Mouse (Mus musculus) adrenal gland, adult 8-10 months (tissue): ENCODE measurements around the gene Trpt1. TPM values are rescaled to one million over a fixed set of nuclear protein-coding genes. Genes with fewer than 3 reads are reported as not detected.
A peak's percentile ranks its signal among the peaks of the same experiment; 100 is the strongest.
"Not testable (repeated sequence)": the region's sequence is repeated elsewhere in the genome, so short reads cannot be mapped to it uniquely, and the experiment has no call there.

ENCODE experiments used
- DNase-seq: peaks from one replicate; pipeline ENCODE4 v3.0.0; 2022
- total RNA-seq, 4 experiments: library from RNA; stranded (reverse); gene quantifications; 2 replicates each; pipeline ENCODE4 v1.2.4; 2022

Gene Trpt1
- total RNA-seq, 4 experiments from 2014 or later, result 11.0 to 18.6 (median 15.0) TPM

DNA sequence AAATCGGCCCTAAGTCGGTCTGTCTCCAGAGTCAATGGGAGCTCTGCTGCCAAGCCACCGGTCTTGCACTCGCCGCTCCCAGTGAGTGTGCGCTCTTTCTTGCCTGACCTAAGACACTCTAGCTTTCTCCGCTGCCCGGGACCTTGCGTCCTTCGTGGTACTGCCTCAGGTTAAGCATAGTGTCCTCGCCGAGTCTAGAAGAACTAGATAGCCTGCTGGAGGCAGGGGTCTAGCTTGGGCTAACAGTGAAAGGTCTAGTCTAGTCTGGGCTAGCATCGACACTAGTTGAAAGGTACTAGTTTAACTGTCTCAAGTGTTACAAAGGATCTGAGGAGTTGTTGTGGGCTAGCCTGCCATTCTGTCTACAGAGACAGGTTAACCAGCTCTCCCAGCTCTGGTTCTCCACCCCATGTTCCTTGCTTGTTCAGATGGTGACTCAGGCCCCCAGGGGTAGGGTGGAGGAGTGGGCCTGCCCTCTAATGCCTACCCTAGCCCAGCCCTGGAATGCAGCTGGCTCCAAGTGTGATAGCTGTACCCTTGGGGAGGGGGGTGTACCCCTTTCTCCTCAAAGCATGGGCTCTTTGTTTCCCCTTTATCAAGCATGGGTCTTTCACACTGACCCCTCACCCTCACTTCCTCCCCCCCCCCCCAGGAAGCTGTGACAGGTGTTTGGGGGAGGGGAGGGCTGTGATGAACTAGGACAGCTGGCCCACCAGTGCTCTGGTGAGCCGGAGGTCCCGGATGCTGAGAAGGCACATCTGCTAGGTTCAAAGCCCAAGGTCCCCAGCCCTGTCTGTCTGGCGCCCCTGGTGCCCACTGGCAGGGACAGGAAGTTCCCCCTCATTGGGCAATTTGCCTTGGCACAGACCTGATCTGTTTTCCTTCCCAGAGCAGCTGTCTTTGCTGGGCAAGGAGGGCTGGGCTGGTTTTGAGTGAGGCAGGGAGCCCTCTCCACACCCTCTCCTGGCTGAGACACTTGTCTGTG lies 20.1 kb upstream of the Trpt1 start, which contains the start of gene Plcb3:
TSS of gene Plcb3 (minus strand) at position 934 of the 985 bp plus-strand sequence.
- peak; percentile 69 for DNase-seq

GRCm38 (mm10) chr19:6977759-6978638 lies 17.9 kb upstream of the Trpt1 start:
- no peak for DNase-seq

DNA sequence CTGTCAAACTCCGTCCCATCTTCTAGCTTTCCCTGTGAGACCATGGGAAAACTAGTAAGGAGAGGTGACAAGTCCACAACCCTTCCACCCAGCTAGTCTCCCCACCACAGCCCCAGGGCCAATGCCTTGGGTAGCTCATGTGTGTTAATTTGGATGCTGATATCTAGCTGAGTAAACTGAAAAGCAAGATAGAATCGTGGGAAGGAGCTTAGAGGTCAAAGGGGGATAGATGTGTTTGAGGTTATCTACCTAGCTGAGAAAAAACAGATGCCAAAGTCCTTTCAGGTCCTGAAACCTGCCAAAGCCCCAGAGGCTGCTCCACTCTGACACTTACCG lies 17.3 kb upstream of the Trpt1 start:
- no peak for DNase-seq

DNA sequence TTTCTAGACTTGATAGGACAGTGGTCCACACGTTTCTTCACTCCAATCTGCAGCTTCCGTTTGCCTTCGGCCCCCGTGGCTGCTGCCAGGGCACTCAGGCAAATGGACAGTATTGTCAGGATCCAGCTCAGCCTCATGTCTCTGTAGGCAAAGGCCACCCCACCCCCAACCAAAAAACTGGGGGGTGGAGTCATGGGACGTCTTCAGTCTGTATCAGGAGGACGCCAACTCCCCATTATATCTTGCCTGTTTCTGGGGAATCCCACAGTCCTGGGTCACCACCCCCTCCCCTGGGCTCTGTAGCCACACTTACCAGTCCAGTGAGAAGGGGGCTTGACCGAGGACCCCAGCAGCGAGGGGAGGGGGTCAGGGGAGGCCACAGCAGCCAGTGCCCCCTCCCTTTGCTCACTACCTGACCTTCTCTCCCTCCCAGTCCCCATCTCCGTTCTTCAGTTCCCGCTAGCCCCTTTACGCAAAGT lies 16.9 kb upstream of the Trpt1 start:
- DNase-seq, result peak; percentile 67

DNA sequence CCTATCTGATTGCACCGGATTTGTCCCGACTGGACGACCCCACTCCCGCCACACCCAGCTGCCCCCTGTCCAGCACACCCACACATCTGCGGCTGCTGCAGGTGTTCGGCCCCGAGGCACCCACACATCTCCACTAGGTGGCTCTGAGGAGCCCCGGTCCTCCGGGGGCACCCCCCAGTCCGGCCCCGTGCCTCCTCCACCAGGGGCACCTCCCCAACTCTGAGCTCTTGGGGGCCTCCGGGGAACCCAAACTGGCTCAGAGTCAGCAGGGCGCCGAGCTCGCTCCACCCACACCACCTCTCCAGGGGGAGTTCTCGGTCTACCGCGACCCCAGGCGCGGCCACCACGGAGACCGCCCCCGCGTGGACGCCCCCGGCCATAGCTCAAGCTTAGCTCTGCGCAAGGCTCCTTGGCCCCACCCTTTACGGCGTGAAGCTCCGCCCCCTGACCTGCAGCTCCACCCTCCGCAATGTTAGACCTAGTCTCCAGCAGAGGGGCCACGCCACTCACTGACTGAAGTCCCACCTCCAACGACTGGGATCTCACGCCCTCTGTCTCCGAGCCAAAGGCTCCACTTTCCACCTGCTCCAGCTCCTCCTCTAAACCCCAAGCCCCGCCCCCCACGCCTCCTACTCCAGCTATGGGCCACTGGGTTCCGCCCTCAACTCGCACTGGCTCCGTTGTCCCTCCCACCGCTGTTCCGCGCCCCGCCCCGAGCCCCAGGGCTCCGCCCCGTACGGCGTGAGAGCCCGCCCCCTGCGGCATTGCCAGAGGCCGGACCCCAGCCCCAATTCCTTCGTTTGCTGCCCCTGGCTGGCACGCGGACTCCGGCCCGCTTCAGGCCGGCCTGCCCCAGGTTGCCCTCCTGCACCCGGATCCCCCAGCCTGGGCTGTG lies 16.2 kb upstream of the Trpt1 start:
- DNase-seq, result peak; percentile 99

DNA sequence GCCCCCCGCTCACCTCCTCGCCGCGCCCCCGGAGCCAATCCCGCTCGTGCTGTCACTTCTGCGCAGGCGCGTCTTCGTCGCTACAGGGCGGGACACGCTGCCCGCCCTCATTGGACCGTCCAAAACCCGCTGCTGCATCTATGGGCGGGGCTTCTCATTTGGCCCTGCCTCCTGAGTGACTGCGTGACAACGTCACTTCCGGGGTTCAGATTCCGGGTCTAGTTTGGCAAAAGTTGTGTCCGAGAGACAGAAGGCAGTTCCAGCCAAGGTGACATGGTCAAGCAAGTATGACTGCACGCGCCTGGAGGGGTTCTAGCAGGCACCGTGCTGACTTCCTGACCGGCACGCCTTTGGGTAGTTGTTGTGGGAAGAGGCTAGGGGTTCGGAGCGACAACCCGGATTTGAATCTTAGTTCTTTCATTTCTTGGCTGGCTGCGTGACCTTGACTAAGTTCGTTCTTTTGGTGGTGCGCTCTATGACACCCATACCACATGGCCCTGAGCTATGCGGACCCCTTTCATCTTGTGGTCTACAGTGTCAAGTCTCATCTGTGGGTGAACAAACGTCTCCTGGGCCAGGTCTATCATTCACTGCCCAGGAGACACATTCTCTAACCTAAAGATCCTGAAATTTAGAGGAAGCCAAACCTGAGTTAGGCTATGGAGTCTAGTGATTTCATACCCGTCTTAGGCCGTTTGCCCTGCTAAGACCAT lies 15.4 kb upstream of the Trpt1 start, which contains the start of gene Fkbp2:
TSS of gene Fkbp2 (minus strand) at position 121 of the 713 bp plus-strand sequence.
- peak; percentile 99 for DNase-seq

GRCm38 (mm10) chr19:6981465-6981864 lies 14.5 kb upstream of the Trpt1 start:
- no peak for DNase-seq

DNA sequence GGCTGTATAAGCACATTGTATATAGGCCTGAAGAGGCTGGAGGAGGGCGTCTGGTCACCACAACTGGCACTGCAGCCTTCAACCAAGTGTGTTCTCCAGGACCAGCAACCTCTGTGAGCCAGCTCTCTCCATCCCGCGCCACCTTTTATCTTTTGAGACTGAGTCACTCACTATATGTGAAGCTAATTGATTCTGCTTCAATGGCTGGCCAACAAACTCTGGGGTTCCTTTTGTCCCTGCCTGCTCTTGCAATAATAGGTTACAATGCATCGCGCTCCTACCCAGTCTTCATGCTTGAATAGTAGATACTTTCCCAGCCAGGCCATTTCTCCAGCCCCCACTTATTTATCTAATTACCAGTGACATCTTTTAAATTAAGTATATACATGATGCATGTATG lies 12.3 kb upstream of the Trpt1 start:
- DNase-seq, result no peak

- no peak for DNase-seq
Observed at GRCm38 (mm10) chr19:6985300-6985699, 10.6 kb upstream of the Trpt1 start.

- no peak for DNase-seq
Observed at GRCm38 (mm10) chr19:6985951-6986708, 9.8 kb upstream of the Trpt1 start.

GRCm38 (mm10) chr19:6987061-6987903 lies 8.6 kb upstream of the Trpt1 start, which contains the start of gene Vegfb:
TSS of gene Vegfb (minus strand) at chr19:6987651.
- DNase-seq, result peak; percentile 65

DNA sequence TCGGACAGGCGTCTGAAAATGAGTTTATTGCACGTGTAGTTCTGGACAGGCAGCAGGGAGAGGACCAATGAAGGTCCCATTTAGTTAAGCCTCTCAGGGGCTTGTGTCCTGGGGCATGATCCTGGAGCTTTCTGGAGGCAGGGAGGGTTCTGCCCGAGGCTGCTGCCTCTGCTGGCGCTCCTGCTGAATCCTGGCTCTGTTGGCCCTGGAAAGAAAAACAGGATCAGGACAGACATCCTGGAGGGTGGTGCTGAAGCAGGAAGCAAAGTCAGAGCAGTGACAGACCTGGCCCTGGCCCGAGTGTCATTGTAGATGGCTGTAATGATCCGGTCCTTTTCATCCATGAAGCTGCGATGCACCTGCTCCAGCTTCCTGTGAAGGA lies 8.0 kb upstream of the Trpt1 start:
- DNase-seq, result no peak

DNA sequence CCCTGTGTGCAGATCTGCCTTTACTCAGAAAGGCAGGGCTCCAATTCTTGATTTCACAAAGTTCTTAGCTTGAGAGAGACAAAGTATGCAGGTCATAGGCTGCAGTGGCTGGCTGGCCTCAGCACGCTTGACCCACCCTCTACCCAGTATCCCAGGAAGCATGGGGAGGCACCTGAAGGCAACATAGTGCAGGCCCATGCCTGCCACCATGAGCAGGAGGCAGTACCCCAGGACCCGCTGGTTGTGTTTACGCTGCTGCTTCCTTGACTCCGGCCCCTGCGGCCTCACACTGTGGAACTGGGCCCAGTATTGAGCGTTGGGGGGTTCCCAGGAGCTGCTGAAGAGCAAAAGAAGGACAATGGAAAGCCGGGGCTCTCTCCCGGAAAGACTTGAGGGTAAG lies 6.7 kb upstream of the Trpt1 start:
- DNase-seq, result peak; percentile 18

DNA sequence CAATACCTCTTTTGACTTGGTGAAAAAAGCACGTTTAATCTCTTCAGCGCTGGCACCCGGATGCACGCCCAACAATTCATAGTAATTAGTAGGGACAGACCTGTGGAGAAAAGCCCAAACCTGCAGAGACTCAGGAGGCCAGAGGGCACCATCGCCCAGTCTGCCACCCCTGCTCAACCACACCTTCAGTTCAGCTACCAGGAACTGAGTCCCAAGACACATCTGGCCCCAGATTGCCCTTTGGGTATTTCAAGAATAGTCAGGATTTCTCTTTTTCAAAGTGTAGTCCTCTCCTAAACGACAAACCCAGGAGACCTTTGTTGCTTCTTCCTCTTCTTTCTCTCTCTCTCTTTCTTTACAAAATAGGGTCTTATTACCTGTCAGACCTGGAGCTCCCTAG lies 5.2 kb upstream of the Trpt1 start:
- DNase-seq, result no peak

- not testable (repeated sequence) for DNase-seq
Observed at GRCm38 (mm10) chr19:6991166-6991565, 4.8 kb upstream of the Trpt1 start.

DNA sequence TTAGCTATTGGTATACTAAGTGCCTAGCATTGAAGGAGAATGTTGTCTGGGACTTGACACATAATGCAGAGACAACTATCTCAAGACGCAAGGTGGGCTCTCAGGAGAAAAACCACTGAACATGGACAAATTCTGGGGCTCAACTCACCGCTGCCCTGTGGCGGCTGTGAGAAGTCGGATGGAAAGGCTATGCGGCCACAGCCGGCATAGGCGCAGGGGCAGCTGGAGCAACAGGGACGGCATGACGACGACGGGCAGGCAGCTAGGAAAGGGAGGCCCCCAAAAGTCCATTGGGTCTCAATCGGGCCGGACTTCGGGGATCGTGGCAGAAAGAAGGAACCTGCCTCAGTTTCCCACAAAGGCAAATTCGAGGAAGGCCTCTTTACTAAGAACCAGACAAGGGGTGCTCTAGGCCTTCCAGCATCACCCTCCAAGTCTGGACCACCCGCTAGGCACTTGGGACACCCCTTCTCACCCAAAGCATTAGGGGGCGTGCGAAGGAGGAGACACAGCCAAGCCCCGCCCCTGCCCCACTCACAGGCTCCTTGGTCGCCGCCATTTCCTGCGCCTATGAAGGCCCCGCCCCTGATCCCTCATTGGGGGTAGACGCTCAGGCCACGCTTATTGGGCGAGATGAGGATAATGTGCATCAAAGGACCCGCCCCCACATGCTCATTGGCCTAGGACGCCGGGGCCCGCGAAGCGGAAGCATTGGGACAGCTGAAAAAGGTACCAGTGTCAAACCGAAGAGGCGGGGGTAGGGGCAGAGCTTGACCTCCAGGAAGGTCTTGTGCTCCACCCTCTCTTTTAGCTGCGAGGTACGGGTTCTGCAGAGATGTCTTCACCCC lies 3.7 kb upstream of the Trpt1 start, which contains the start of gene Dnajc4:
TSS of gene Dnajc4 (minus strand) at position 562 of the 848 bp plus-strand sequence.
- DNase-seq, result peak; percentile 97

DNA sequence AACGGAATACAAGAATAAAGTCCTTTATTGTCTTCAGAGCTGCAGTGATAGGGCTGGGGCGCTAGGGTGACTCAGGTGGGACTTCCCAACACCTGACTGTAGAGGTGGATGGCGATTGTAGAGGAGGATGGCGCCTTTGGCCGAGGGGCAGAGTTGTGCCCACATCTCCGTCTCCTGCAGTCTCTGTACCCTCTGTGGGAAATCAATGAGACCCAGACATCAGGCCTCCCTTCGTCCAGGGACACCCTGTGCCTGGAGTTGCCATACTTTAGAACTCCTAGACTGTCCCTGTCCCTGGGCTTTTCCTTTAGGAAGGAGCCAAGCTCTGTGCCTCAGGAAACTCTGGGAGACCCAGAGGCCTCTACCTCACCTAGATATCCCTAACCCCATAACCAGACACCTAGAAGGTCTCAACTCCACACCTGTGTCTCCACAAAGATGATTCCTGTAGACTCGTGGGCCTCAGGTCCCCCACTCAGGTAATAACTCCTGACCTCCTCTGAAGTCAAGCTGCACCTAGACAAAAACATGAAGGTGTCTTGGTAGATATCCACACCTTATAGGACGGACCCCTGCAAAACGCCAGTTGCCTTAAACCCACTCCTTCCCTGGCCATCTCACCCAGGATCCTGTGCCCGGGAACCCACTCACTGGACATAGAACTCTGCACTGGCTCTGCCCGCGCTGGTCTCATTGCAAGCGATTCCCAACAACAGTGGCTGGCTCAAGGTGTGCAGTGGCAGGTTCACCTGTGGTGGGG lies 2.7 kb upstream of the Trpt1 start:
- DNase-seq, result no peak
